Mouse (Mus musculus): Measurements from ENCODE around the gene Gal3st1. TPM values are rescaled to one million over a fixed set of nuclear protein-coding genes. Genes with fewer than 3 reads are reported as not detected.

Gal3st1 gene
- polyA plus RNA-seq, 1 experiment from 2014 or later, result 1.5 TPM

- H3K36me3 ChIP-seq (ENCODE audit: control insufficient read depth, insufficient read depth, low read length), result no peaks in the 10 kb centered on the region
- H3K27me3 ChIP-seq (ENCODE audit: control insufficient read depth, insufficient read depth, low read length), result no peaks in the 10 kb centered on the region
- DNase-seq (ENCODE audit: low spot score) (no peak), ATAC-seq (ENCODE audit: low FRiP score) (no peak)
- WGBS, result 86% methylated on average over 2 of the region's 2 CpGs
- no peak overlapping the region for H3K4me2 ChIP-seq (replicated peaks; ENCODE audit: low read depth, low read length)
- H3K9me3 ChIP-seq (ENCODE audit: control insufficient read depth, low read length), result no peaks in the 10 kb centered on the region
- H3K9ac ChIP-seq (ENCODE audit: low read depth, low read length), result no peak overlapping the region
- H3K4me1 ChIP-seq (replicated peaks; ENCODE audit: control insufficient read depth, insufficient read depth, low read length), result no peaks in the 10 kb centered on the region
- no peak overlapping the region for H3K4me3 ChIP-seq (ENCODE audit: low read depth, low read length)
- no peak overlapping the region for H3K27ac ChIP-seq (ENCODE audit: low read depth, low read length)
Measured at GRCm38 (mm10) chr11:4047766-4048165, 64.3 kb downstream of the Gal3st1 start.

- no peaks in the 10 kb centered on the region for H3K9me3 ChIP-seq (ENCODE audit: control insufficient read depth, low read length)
- no peaks in the 10 kb centered on the region for H3K36me3 ChIP-seq (ENCODE audit: control insufficient read depth, insufficient read depth, low read length)
- DNase-seq (ENCODE audit: low spot score) (no peak), ATAC-seq (ENCODE audit: low FRiP score) (no peak)
- H3K27me3 ChIP-seq (ENCODE audit: control insufficient read depth, insufficient read depth, low read length), result no peaks in the 10 kb centered on the region
- H3K27ac ChIP-seq (ENCODE audit: low read depth, low read length), result no peak overlapping the region
- no peak overlapping the region for H3K4me3 ChIP-seq (ENCODE audit: low read depth, low read length)
- WGBS, result 90% methylated on average over 6 of the region's 6 CpGs
- no peaks in the 10 kb centered on the region for H3K4me1 ChIP-seq (replicated peaks; ENCODE audit: control insufficient read depth, insufficient read depth, low read length)
- no peak overlapping the region for H3K4me2 ChIP-seq (replicated peaks; ENCODE audit: low read depth, low read length)
- H3K9ac ChIP-seq (ENCODE audit: low read depth, low read length), result no peak overlapping the region
Measured at GRCm38 (mm10) chr11:4048438-4048837, 65.0 kb downstream of the Gal3st1 start.

Other genes with a start within 250 kb of the Gal3st1 start
- gene Osbp2, start 119.7 kb upstream of the Gal3st1 start, polyA plus RNA-seq (2014; fragmentation: Nextera tagmentation; extraction: Ambion mirVana), result 1.5 and 1.8 TPM in 2 replicates
- 0.27 and 1.2 TPM in 2 replicates for gene 4921536K21Rik, start 88.5 kb upstream of the Gal3st1 start, polyA plus RNA-seq (2014; fragmentation: Nextera tagmentation; extraction: Ambion mirVana)
- gene Dusp18, start 88.4 kb upstream of the Gal3st1 start, polyA plus RNA-seq (2014; fragmentation: Nextera tagmentation; extraction: Ambion mirVana), result 21.6 and 28.0 TPM in 2 replicates
- gene Slc35e4, start 69.0 kb upstream of the Gal3st1 start, polyA plus RNA-seq (2014; fragmentation: Nextera tagmentation; extraction: Ambion mirVana), result 4.0 and 4.4 TPM in 2 replicates
- gene Tcn2, start 51.5 kb upstream of the Gal3st1 start, polyA plus RNA-seq (2014; fragmentation: Nextera tagmentation; extraction: Ambion mirVana), result 32.8 and 38.8 TPM in 2 replicates
- gene Pes1, start 19.7 kb upstream of the Gal3st1 start, polyA plus RNA-seq (2014; fragmentation: Nextera tagmentation; extraction: Ambion mirVana), result 65.7 and 71.9 TPM in 2 replicates
- gene 4930556J24Rik, start 6.9 kb upstream of the Gal3st1 start, polyA plus RNA-seq (2014; fragmentation: Nextera tagmentation; extraction: Ambion mirVana), result 0.17 and 0.19 TPM in 2 replicates
- not detected in 2 replicates for gene Sec14l4, start 47.8 kb downstream of the Gal3st1 start, polyA plus RNA-seq (2014; fragmentation: Nextera tagmentation; extraction: Ambion mirVana)
- gene Sec14l3, start 81.2 kb downstream of the Gal3st1 start, polyA plus RNA-seq (2014; fragmentation: Nextera tagmentation; extraction: Ambion mirVana), result not detected in 2 replicates
- gene Mtfp1, start 111.8 kb downstream of the Gal3st1 start, polyA plus RNA-seq (2014; fragmentation: Nextera tagmentation; extraction: Ambion mirVana), result 5.7 and 6.2 TPM in 2 replicates
- gene Sec14l2, start 139.8 kb downstream of the Gal3st1 start, polyA plus RNA-seq (2014; fragmentation: Nextera tagmentation; extraction: Ambion mirVana), result 1.7 and 2.1 TPM in 2 replicates
- gene Rnf215, start 151.6 kb downstream of the Gal3st1 start, polyA plus RNA-seq (2014; fragmentation: Nextera tagmentation; extraction: Ambion mirVana), result 24.8 and 31.8 TPM in 2 replicates
- 2.7 and 3.5 TPM in 2 replicates for gene Ccdc157, start 176.7 kb downstream of the Gal3st1 start, polyA plus RNA-seq (2014; fragmentation: Nextera tagmentation; extraction: Ambion mirVana)
- gene Sf3a1, start 176.7 kb downstream of the Gal3st1 start, polyA plus RNA-seq (2014; fragmentation: Nextera tagmentation; extraction: Ambion mirVana), result 80.7 and 81.1 TPM in 2 replicates
- gene Tbc1d10a, start 203.2 kb downstream of the Gal3st1 start, polyA plus RNA-seq (2014; fragmentation: Nextera tagmentation; extraction: Ambion mirVana), result 13.8 and 17.6 TPM in 2 replicates
- gene Castor1, start 234.6 kb downstream of the Gal3st1 start, polyA plus RNA-seq (2014; fragmentation: Nextera tagmentation; extraction: Ambion mirVana), result 2.1 and 3.4 TPM in 2 replicates

Data from hindbrain, embryonic 11.5 days (tissue).